Mouse (Mus musculus) frontal cortex, postnatal 10 days (tissue): ENCODE measurements around the gene Cobll1.

ENCODE experiments used
- DNase-seq, 2 experiments: peaks; one replicate each; pipeline ENCODE4 v3.0.0; 2022; ENCODE audit warnings: low spot score in 2 of 2, mixed read lengths in 1 of 2

Cobll1 gene

DNA sequence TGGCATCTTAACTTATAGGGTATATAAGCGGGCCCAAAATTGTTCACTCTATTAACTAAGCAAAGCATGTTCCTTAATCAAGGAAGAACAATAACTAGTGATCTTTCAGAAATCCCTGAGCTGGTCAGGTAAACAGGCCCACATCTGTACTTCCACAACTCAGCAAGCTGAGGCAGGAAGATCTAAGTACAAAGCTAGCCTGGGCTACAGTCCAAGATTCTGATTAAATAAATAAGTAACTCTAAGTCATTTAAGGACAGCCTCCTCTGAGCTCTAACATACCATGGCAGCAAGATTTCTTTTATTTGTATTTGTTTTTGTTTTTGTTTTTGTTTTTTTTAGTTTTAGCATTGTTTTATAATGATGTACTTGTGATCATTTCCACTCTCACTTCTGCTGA is 42.2 kb downstream of the Cobll1 start:
- no peak for DNase-seq

DNA sequence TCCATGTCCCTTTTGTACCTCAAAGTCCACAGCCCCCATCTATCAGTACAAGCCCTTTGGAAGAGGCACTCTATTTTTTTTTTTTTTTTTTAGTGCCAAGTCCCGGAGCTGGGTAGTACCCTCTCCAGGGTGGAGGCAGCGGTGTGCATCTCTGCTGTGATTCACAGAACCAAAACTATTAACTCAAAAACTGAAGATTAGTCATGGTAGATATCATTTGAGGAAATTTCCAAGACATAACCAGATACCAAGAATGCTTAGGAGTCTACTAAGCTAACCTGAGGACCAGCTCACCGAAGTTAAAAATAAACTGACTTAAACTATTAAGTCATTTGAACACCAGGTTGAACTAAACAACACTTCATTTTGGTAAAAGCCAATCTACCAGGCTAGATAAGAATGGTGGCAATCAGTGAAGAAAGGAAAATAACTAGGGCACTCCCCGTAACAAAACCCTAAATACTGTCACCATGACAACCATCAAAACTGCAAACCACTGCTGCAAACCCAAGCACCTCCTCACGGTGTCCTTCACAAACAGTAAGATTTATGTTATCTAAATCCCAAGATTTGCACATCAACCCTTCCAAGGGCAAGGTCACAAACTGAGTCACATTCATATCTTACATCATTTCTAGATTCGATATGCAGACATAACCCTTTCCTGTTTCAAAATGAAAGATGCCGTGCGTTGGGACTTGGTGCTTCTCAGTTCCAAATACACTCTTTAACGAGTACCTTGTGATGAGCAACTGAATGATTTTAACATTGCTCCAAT is 43.8 kb downstream of the Cobll1 start:
- no peak for DNase-seq

DNA sequence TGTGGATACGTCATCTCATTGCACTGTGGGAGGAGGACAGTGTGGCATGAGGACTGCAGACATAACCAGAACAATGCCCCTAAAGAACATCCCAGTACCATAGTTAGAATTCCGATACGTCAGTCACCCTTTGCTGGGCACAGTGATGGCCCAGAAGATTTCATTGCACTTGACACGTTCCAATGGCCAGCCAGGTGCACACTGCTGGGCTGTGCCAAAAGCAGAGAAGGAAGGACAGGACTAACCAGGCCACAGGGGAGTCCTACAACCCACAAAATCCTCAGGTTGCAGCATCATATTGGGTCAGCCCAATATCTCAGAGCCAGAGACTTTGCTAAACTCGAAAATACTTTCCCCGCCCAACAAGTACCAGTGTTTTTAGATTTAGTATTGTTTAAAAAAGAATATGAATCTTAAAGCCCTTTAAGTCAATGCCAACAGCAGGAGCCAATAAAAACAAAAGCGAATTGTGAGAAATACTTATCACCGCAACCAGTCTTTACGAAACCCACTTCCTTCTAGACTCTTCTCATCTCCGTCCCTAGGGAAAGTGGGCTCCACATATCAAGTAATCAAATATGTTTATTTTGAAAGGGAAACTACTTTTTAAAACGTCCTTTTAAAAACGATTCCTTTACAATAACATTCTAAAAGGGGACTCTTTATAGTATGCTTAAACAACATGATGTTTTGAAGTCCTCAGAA is 46.0 kb downstream of the Cobll1 start:
- DNase-seq: no peak

DNA sequence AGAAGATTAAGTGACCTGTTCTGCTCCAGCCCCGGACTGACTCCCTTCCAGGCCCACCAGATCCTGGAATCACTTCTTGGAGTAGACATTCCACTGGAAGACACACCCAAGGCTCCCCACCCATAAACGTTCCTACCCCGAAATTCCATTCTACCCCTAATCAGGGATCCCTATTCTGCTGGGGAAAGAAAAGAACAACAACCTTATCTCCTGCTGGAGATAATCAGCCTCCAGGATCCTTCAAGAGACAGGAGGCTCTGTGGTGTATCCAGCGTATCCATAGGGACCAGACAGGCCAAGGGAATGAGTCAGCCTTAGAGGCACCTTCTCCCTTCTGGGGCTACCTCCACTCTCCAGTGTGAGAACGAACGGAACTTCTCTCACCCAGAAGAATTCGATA is 47.8 kb downstream of the Cobll1 start:
- DNase-seq: no peak

DNA sequence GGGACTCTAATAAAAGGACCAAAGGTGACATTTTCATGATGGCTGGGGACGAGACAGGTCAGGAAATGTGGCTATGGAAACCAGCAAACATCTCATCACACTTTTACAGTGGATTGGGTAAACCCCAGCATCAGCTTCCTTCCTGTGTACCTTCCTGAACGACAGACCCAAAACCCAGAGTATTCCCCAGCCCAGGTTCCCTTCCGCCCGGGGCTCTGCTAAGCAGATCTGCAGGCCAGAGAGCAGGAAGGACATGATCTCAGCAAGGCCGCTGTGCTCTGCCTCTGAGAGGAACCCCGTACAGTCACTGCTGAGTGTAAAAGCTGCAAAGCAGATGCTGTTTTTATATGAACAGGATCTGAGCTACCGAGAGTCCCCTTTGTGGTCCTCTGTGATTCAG is 49.9 kb downstream of the Cobll1 start:
- no peak for DNase-seq

DNA sequence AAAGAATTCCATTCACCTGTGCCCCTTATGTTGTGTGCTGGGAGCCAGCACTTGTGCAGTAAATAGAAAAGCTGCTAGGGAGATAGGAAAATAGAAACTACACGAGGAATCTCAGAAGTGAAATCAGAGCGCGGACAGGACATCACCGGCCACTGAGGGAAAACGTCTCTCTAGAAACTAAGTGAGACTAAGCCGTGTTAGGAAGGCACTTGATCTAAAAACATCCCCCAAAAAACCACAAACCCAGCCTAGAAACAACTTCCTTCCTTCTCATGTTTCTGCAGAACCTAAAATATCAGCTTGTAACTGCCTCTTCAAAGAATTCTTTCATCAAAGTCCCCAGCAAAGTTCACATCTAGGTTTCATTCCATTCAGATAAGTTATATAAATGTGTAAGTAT is 50.6 kb downstream of the Cobll1 start:
- DNase-seq: no peak

DNA sequence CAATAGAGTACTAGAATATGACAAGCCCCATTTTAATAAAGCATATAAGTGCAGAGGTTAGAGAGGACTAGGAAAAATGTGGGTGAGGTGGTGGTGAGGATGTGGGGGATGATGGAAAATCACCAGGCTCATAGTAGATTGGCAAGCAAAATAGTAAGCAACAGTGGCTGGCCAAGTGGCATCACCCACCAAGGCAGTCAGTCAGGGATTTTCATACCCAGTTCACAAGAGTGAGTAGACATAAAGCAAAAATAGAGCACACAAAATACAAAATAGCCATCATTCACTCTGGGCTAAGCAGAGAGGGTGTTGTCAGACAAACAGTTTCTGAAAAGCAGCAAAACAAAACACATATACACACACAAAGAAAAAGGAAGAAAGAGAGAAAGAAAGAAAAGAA is 51.6 kb downstream of the Cobll1 start:
- no peak for DNase-seq

DNA sequence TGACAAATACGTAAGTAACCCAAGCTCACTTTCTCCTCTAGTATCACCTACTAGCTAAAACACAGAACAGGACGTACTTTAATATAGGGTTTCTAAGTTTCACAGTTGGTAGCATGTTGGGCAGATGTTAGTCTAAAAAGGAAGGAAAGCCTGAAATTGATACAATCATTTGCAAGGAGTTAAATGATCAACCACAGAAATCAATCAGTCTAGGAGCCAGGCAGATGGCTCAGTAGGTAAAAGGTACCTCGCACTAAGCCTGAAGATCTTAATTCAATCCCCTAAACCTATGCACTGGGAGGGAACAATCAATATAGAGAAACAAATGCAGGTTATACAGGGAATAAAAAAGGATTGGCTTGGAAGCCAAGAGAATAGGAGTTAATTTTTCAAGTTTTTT is 52.0 kb downstream of the Cobll1 start:
- no peak for DNase-seq

DNA sequence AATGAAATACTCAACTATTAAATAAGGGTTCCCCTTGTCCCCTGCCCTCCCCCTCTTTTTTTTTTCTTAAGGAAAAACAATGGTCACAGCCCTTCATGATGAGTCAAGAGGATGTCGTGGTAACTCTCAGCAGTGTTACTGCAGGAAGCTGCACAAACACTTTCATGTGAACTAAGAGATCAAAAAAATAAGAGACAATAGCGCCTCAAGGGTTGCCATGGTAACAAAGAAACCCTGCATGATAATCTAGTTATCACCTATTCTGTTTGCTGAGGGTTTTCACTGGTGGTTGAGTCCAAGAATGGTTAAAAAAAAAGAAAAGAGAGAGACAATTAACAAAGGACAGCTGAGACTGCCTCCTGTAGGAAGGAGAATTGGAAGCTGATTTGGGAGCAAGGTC is 56.5 kb downstream of the Cobll1 start:
- no peak for DNase-seq

DNA sequence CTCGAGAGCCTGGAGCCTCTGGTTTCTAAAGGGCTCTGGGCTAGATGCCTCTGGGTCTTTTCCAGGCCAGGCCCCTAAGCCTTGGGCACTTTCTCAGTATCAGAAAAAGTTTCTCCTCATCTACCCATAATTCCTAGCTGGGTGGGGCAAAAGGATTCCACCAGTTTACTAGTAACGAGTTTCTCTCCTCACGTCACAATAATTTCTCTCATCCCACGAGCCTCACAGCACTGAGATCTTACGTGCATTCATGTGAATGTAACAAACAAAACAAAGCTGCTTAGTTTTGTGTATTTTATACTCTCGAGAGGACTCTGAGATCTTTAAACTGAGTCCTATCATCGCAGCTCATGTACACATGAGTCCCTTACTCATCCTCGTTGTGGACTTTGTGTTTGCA is 57.5 kb downstream of the Cobll1 start:
- DNase-seq: no peak

DNA sequence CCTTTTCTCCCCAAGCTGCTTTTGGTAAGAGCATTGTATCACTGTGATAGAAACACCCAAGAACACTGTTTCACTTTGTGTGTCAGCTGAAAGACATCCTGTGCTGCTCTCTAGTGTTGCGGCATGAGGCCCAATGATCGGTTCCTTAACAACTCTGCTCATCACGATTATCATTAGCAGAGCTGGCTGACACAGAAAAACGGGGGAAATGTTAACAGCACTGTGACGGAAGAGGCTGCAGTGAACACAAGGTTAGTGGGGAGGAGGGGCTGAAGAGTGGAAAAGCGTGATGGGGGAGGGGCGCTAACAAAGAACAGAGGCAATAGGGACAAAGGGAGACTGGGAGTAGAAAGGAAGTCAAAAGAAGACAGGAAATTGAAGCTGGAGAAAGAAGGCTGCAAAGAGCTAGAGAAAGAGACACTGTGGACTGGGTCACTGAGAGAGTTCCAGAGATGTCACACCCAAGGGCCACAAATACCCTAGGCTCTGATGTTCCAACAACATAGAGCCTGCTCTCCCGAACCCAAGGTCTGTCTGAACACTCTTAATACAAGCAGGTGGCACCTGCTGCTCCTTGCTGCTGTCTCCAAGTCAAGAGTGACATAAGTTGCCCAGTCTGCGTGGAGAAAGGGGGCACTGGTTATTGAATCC is 58.0 kb downstream of the Cobll1 start:
- no peak for DNase-seq

DNA sequence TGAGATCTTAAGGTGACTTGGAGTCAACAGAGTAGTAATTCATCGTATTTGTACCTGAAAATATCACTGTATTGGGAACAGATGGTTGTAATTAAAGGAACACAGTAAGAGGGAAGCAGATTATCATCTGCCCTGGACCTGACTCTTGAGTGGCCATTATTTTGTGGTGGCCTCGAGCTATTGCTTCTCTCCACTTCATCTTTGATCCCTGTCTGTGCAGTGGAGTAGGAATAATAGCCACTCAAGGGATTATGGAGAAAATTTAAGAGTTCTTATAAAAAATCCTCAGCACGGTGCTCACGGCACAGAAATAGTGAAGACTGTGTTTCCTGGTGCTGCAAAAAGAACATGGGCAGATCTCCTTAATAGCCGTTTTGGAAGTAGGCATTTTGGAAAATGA is 63.6 kb downstream of the Cobll1 start:
- DNase-seq: no peak

DNA sequence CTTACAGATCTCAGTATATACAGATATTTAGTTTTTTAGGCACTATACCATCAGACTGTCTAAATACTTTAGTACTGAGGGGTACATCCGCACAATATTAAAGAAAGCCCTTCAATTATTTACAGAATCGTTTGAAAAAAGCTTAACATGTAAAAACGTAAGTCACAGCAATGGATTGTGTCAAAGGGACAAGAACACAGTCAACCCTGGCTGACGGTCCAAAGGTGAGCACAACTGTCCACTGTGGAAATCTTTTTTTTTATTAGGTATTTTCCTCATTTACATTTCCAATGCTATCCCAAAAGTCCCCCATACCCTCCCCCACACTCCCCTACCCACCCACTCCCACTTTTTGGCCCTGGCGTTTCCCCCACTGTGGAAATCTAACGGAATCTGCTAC is 67.1 kb downstream of the Cobll1 start:
- no peak for DNase-seq

DNA sequence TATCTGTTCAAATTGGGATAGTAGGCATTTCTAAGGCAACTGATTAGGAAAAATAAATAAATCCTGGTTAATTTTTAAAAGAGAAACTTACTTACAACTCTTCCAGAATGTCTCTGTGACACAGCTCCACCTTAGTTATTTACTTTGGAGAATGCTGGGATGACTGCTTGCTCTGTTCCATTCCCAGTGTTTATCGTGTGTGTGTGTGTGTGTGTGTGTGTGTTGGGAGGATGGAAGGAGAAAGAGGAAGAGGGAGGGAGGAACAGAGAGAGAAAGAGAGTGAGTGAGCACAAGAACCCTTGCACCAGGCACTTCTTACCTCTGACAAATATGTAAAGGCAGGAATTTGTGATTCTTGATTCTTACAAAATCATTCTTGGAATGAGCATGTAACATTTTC is 67.7 kb downstream of the Cobll1 start:
- DNase-seq: no peak

DNA sequence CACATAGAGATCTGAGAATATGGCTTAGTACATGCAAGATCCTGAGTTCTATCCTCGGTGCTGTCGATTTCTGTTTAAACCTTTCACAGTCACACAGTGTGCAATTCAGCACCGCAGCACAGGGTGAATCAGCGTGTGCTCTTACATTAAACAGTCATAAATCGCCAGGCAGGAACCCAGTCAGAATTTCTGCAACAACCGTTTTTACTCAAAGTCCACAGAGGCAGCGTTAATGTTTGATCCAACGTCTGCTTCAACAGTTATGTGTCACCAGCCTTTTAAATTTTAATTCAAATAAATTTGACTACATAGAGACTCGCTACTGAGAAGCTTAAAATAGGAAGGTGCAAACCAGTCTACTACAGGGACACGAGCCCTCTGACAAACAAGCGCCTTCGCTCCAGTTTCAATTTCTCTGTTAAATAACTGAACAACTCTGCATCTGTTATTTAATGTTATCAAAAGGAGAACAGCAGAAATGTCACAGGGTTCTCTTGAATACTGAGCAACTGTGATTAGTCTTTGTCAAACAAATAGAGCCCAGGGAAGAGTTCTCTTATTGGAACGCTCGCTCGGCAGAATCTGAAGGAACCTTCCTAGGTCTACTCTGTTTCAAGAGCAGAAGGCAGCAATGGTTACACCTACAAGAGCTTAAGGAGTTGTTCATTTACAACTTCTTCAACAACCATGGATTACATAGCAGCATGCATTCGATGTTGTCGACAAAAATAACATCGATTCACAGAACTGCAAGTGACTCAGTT is 68.3 kb downstream of the Cobll1 start:
- DNase-seq: no peak

DNA sequence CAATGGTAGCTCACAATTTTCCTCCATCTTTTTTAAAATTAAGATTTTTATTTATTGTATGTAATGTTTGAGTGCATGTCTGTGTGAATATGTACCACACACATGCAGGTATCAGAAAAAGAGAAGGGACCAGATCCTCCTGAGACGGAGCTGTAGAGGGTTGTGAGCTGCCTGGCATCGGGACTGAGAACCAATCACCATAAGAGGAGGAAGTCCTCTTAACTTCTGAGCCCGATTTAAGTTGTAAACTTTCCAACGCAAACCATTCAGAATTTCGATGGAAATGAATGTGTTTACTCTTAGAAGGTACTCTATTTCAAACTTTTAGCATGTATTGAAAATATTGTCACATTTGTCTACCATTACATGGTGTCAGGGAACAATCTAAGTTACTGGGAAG is 68.9 kb downstream of the Cobll1 start:
- DNase-seq: no peak

DNA sequence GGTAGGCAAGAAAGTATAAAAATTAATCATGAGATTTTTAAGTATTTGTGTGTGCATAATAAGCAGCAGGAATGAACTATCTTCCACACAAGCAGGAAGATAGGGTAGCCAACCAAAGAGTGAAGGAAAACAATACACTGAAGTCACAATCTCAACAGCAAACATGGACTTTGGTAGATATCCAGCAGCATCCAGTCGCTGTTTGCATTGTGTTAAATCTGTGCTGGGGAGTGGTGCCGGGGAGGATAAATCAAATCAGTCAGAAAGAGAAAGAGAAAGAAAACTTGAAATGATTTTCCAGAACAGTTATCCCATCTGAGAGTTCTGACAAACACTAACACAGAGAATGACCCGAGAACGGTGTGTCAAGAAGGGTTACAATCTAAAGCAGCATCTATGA is 75.2 kb downstream of the Cobll1 start:
- no peak for DNase-seq

DNA sequence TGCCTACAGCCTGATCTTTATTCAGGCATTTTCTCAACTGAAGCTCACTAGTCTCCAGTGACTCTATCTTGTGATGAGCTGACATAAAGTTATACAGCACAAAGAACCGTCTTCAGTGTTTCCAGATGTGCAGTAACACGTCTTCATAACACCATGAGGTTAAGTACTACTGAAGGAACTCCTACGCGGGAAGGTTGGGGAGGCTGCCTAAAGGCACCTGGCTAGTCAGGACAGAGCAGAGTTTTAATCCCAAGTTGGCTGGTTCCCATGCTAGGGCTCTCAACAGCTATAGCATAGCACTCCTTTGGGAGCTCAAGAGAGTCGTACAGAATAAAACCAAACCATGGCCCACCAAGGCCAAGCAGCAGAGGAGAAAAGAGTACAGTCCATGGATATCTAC is 76.6 kb downstream of the Cobll1 start:
- no peak for DNase-seq

DNA sequence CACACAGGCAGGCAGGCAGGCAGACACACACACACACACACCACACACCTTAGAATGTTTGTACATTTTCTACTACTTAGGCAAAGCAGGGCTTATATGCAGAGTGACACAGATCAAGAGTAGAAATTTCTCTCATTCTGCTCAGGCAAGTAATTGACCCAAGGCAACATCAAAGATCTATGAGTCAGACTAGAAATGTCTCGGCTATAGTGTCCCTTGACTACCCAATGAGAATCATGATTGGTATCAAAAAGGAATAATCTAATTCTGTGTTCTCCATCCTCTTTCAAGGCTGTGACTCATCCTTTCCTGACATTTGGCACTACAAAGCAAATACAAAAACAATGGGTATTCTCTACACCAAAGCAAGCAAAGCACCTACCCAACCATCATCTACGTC is 77.5 kb downstream of the Cobll1 start:
- DNase-seq: no peak

DNA sequence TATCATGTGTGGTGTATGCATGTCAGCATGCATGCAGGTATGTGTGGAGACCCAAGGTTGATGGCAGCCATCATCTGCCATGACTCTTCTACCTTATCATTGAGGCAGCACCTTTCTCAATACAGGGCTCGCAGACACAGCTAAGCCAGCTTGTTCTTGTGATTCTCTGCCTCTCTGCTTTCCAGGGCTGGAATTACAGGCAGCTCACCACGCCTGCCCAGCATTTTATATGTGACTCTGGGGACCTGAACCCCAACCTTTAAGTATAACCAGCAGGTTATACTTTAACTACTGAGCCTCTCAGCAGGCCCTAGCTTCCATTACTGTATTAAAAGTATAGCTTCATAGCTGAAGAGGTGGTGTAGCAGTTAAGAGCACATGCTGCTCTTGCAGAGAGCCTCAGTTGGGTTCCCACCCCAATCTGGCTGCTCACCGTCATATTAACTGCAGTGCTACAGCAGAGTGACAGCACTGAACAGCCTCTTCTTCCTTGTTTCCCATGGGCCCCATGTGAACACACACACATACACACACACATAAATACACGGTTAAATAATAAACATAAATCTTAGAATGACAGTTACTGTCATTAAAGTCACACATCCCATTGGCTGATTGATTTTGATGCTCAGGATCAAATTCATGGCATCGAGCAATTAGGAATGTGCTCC is 81.1 kb downstream of the Cobll1 start:
- no peak for DNase-seq

DNA sequence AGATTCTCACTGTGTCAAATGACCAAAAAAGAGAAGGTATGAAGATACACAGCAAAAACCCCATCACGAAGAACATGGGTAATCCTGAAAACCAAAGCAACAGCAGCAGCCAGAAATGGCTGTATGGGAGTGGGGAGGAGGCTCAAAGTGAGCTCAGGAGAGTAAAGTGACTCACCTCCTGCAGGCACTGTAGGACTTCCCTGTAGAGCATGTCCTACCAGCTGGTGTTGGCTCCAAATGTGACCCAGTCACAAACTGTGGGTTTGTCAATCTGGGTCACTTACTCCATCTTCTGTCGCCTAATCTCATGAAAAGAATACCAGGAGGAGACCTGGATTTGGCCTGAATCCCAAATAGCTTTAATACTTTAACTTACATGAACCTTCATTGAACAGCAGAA is 81.9 kb downstream of the Cobll1 start:
- DNase-seq: no peak

DNA sequence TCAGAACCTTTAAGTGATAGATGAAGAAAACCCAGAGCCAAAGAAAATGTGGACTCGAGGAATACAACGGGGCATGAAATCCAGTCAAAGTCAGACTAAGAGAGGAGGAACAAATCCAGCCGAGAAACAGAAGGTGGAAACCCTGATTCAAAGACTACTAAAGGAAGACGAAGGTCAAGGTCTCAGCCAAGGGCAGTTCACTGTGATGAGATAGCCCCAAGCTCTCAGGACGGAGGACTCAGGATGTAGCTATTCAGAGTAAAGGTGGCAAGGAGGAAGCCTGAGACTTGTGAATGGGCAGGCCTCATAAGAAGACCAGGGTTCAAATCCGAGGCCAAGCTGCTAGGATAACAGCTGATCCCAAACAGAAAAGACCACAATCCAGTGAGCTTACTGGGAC is 90.3 kb downstream of the Cobll1 start:
- no peak for DNase-seq
